Mouse (Mus musculus) naive thymus-derived CD4-positive, alpha-beta T cell, adult 2 months (primary cell): ENCODE data around the gene Lpar5.
"Not testable (repeated sequence)": the region's sequence is repeated elsewhere in the genome, so short reads cannot be mapped to it uniquely, and the experiment has no call there.

ENCODE experiments used
- DNase-seq: peaks from one replicate; pipeline ENCODE4 v3.0.0-alpha.2; 2011; ENCODE audit warnings: low read depth

The Lpar5 gene

DNA sequence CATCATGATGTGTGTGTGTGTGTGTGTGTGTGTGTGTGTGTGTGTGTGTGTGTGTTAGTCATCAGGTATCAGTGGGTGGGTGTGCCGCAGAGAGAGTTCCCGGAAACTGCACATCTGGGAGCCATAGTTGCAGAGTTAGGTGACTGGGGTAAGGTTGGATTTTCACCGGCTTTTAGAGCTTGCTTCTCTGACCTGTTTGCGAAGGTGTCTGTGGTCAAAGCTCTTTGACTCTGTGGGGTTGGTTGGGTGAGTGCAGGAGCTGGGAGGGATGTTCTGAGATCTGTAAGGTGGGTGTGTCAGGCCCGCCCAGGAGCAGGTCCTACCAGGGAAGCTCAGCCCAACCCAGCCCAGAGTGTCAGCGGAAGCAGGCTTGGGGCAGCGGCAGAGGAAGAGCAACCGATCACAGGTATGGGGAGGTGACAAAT, at the start of gene Lpar5:
Gene Lpar5, plus strand, starts transcription at position 350 of the 425 bp plus-strand sequence.
- peak; percentile 53 for DNase-seq

DNA sequence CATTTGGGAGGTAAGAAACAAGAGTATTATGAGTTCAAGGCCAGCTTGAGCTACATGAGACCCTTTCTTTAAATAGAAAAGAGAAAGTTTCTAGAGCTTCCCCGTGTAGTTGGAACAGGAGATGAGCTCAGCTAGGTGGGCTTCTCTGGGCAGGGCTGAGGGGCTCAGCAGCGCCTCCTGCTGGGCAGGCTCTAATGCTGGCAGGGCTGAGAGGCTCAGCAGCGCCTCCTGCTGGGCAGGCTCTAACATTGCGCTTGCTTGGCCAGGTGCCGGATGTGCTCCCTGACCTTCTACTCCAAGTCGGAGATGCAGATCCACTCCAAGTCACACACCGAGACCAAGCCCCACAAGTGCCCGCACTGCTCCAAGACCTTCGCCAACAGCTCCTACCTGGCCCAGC, 37.2 kb upstream of the Lpar5 start:
- DNase-seq: peak; percentile 86

- no peak for DNase-seq
Observed at GRCm38 (mm10) chr6:125031604-125032003, 36.1 kb upstream of the Lpar5 start.

GRCm38 (mm10) chr6:125038666-125039065, 29.1 kb upstream of the Lpar5 start:
- DNase-seq: no peak

- DNase-seq: no peak
Observed at GRCm38 (mm10) chr6:125039131-125039530, 28.6 kb upstream of the Lpar5 start.

GRCm38 (mm10) chr6:125039533-125040153, 28.1 kb upstream of the Lpar5 start, which contains the start of gene Ing4:
Gene Ing4 (plus strand): TSS chr6:125039760.
- DNase-seq: peak; percentile 97

- no peak for DNase-seq
Observed at GRCm38 (mm10) chr6:125040221-125040620, 27.5 kb upstream of the Lpar5 start.

DNA sequence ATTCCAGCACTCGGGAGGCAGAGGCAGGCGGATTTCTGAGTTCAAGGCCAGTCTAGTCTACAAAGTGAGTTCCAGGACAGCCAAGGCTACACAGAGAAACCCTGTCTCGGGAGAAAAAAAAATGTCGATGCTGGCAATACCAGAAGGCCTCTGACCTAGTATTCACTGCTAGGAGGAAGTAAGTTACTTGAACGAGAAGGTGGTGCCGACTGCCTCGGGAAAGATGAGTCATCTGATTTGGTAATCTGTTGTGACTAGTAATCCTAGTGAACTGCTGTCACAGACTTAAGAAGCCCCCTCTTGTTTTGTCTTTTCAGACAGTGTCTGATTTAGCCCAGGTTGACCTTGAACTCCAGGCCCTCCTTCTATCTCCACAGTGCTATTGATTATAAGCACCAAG, 26.7 kb upstream of the Lpar5 start:
- DNase-seq: no peak

DNA sequence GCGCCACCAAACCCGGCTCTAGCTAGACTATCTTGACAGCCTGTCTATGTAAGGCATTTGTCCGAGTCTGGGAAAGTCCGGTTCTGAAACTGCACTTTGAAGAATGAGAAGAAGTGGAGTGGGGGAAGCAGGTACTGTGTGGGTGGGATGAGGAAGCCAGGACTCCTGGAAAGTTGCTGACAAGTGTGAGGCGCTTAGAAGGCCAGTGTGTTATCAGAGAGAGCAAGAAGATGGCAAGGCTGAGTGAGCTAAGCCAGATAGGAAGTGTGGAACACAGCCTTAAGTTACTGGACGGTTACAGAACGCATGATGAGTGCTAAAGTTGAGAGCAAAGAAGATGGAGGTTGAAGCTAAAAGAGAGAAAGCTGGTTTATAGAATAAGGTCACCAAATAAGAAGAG, 25.6 kb upstream of the Lpar5 start:
- no peak for DNase-seq

- peak; percentile 86 for DNase-seq
Observed at GRCm38 (mm10) chr6:125046691-125047090, 21.0 kb upstream of the Lpar5 start.

- DNase-seq: no peak
Observed at GRCm38 (mm10) chr6:125049678-125050077, 18.0 kb upstream of the Lpar5 start, which contains the start of gene Acrbp. Gene Acrbp (plus strand): TSS chr6:125049689.

- DNase-seq: peak; percentile 56
Observed at GRCm38 (mm10) chr6:125051237-125051636, 16.5 kb upstream of the Lpar5 start.

DNA sequence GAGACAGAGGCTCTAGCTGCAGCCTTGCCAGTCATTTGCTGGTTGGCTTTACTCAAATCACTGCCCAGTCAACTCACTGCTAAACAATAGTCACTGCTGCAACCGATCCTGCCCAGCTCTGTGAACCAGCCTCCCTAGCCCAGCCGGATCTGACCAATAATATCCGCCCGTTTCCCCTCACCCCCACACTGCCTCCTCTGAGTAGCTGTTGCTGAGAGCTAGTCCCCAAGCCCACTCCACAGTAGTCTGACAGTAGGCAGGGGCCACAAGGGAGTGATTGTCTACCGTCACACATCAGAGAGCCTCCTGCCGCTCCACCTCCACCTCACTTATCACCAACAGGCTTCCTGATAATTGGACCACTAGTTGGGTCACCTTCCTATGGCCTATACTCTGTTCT, 6.2 kb upstream of the Lpar5 start:
- no peak for DNase-seq

- no peak for DNase-seq
Observed at GRCm38 (mm10) chr6:125062511-125062910, 5.2 kb upstream of the Lpar5 start.

DNA sequence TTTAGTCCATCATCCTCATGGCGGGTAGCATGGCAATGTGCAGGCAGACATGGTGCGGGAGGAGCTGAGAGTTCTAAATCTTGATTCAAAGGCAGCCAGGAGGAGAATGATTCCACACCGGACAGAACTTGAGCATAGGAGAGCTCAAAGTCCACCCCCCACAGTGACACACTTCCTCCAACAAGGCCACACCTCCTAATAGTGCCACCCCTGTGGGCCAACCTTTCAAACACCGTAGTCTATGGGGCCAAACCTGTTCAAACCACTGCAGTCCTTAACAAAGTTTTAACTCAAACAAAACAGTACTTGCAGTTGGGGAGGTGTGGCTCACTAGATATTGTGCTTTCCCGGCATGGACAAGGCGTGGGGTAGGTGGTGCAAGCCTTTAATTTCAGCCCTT, 3.8 kb upstream of the Lpar5 start:
- no peak for DNase-seq

DNA sequence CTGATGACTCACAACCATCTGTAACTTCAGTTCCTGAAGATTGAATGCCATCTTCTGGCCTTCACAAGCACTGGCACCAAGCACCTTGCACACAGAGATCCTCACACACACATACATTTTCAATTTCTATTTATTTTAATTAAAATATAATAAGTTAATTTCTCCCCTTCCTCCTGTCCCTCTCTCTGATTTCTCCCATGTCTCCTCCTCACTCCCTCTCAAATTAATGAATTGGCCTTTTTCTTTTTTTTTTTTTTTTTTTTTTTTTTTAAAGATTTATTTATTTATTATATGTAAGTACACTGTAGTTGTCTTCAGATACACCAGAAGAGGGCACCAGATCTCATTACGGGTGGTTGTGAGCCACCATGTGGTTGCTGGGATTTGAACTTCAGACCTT, 2.5 kb upstream of the Lpar5 start:
- DNase-seq: not testable (repeated sequence)

DNA sequence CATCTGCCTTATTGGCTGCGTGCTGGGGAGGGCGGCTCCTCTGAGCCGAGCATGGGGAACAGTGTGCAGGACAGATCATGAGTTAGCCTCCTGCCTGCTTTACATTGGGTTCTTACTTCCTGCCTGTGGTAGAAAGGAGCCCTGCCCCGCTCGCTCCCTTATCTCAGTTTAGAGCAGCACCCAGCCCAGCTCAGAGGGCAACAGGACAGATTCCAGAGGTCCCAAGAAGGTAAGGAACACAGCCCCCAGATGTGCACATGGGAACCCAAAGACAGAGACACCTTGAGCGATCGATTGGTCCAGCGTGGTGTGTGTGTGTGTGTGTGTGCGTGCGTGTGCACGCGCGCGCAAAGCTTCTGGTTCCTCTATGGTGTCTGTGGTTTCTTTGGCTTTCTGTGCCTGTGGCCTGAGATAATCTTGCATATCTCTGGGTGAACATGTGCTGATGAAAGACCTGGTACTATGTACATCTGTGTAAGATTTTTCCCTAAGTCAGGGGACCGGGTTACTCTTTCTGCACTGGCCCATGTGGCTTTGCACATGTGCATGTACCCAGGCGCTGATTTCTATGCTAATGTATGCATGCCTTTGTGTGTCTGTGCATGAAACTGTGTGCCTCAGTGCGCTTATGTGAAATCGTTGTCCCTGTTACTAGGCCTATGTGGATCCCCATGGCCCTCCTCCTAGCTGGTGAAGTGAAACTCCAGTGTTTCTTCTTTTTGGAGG, 3.6 kb downstream of the Lpar5 start:
- peak; percentile 79 for DNase-seq

GRCm38 (mm10) chr6:125071896-125072279, 4.2 kb downstream of the Lpar5 start:
- DNase-seq: no peak

GRCm38 (mm10) chr6:125073825-125074224, 6.1 kb downstream of the Lpar5 start:
- DNase-seq: peak; percentile 70

GRCm38 (mm10) chr6:125081394-125081793, 13.7 kb downstream of the Lpar5 start:
- no peak for DNase-seq

DNA sequence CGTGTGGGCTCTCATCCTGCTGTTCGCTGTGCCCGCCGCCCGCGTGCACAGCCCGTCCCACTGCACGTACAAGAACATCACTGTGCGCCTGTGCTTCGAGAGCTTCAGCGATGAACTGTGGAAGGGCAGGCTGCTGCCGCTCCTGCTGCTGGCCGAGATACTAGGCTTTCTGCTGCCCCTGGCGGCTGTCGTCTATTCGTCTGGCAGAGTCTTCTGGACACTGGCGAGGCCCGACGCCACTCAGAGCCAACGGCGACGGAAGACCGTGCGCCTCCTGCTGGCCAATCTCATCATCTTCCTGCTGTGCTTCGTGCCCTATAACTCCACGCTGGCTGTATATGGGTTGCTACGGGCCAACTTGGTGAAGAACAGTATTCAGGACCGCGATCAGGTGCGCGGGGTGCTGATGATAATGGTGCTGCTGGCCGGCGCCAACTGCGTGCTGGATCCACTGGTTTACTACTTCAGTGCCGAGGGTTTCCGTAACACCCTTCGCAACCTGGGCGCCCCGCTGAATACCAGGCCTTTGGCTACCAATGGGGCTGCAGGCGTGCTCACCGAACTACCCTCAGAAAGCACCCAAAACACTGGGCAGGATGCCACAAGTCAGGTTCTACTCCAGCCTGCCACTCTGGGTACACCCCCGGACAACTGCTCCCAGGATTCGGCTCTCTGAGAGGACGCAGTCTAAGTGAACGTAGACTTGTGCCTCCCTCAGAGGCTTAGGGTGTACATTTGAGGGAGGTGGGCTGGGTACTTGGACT, 14.3 kb downstream of the Lpar5 start:
- DNase-seq: no peak

DNA sequence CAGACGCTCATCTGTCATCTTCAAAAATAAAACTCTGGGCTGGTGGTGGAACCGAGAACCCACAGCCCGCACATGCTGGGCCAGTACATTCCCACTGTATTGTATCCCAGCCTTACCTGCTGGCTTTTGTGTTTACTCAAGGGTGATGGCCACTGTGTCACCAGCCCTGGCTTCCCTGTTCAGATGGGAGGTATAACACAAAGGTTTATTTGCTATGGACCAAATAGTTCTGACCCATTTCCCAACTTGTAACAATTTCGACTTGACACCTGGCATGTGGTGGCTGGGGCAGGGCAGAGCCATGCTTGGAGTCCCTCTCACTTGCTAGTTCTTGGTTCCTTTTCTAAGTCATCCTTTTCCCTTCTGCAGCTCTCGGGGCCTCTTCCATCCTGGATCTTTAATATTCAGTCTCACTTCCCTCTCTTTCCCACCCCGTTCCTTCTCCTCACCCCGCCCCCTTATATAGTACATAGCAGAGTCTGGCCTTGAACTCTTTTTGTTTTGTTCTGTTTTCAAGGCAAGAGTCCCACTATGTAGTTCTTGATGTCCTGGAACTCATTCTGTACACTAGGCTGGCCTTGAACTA, 15.2 kb downstream of the Lpar5 start:
- DNase-seq: no peak
